Mouse (Mus musculus) liver, adult (tissue): ENCODE measurements around the gene Npas3.

Experiments used
- GATA4 ChIP-seq: IDR thresholded peaks from 2 replicates; pipeline ENCODE4 v1.6.1; 2014; ENCODE audit warnings: mild to moderate bottlenecking, low read length; ENCODE audit not compliant: insufficient replicate concordance

The Npas3 gene

DNA sequence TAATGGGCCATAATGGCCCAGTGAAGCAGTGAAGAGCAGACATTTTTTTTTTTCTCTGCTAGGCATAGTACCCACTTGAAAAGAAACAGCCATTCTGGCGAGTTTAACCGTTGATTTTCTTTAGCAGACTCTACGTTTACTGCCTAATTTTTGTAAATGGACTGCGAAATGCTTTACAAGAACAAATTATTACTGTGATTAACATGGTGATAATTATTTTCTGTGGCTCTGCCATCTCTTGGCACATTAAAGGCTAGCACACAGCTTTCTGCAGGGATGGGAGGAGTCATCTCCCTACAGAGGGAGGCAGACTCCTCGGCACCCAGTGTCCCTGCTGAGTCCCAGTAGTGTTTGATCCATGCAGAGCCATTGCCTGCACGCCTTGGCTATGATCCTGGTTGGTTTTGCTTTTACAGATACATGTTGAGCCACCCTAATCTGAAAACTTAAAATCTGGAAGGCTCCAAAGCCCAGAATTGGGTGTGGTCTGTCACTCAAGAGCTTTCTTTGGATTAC, 341.0 kb downstream of the Npas3 start:
- no peak for TF ChIP-seq GATA4

DNA sequence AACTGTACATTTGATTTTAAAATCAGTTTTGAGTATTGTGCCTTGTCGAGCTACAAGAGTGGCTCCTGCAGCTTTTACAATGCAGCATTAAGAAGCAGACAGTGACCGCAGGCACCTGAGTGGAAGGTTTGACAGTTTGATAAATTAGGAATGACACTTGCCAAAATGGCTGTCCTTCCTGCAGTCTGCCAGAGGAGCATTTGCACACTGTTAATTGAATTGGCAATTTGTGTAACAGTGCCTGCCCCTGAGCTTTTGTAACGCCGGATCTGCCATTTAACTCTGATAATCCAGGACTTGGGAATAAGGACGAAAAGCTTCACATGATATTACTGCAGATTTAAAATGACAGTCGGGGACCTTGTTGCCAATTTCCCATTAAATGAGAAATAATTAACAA, 357.2 kb downstream of the Npas3 start:
- TF ChIP-seq GATA4: no peak

DNA sequence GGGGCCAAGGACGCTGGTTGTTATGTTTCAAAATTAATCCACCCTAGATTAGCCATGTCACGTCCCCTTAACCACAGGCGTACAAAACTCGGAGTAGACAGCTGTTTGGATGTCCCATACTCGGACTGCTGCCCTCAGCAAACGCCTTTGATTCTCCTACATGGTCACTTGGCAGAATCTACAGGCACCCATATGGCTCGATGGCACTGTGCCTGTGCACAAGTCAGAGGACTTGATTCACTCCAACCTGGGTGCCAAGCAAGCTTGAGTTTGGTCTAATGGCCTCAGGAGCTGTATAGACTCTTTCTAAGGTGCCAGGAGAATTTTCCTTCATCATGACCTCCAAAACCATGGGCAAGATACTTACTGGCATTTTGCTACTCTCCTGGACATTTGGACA, 363.6 kb downstream of the Npas3 start:
- TF ChIP-seq GATA4: no peak

DNA sequence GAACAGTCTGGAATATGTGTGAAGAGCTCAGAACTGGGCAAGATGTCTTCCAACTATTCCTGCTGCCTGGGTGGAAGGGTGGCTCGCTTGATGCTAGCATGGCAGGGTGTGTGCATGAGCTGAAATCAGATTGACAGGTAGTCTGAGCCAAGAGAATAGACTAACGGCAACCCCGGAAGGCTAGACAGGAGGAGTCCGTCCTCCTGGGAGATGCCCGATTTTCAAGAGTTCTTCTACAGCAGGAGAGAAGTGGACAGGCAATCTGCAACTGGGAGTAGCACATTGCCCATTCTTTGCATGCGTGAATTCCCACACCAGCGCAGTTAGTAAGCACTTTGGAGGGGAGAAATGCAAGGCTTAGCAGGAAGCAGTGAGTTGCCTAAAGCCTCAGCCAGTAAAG, 372.8 kb downstream of the Npas3 start:
- no peak for TF ChIP-seq GATA4

DNA sequence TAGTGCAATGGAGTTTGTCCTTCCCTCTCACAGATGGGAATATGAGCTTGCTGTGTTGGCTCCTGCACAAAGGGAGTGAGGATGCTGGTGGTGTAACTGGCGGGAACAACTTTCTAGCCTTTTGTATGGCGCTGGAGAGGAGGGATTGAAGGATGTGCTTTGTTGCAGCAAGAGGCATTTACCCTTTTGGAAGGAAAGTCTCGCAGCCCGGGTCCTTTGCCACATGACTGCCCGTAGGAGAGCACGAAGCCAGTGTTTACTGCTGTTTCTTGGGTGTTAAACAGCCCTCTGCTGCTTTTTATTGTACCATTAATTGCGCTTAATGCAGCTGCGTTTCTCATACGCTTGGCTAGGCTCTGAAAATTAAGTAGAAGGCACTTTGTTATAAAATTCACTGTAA, 375.3 kb downstream of the Npas3 start:
- no peak for TF ChIP-seq GATA4

DNA sequence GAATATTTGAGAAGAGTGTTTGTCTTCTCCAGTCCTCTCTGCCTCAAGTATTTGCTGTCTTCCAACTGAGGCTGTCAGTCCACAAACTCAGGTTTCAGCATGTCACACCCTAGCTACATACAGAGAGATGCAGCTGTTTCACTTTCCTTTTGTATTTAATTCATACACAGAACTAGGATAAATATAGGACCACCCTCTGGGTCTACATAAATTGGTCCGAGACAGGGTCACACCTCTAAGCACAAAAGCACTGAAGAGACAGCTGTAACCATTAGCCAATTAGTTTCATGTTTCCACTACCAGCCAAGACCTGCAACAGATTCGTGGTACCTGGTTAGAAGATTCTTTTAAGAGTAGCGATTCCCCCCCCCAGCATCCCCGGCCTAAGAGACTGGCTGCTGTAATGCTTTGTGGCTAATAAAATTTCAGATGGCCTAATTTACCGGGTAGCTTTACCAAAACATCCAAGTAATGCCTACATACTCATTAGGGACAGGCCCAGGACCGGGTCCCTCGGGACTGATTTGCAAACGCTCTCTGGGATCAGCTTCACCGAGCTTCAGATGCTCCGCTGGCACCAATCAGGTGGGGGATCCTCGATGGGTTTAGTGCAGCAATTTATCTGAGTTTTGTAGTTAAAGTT, 376.0 kb downstream of the Npas3 start:
- TF ChIP-seq GATA4: no peak

DNA sequence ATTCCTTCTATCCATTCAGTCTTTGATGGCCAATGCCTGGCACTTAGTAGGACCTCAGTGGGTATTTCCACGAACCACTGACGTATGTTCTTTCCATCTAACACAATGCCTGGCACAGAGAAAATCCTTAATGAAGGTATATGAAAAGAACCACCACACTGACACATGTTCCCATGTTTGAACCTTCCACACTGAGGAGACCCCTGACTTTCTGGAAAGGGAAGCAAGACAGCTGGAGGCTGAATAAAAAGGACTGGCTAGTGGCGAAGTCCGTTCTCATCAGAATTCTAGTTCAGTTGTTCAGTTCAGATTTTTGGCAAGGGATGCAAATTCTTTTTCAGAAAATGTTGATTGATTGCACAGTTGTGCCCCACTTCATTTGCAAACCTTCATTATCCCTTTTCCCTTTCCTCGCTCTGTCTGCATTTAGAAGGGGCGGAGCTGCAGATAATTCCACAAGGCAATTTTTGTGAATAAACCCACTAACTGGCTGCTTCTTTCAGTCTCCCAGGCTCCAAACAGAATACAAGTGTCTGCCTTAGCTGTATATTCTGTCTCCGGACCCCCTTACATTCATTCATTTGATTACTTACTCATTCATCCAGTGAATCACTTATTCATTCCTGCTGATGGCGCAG, 381.1 kb downstream of the Npas3 start:
- TF ChIP-seq GATA4: no peak

DNA sequence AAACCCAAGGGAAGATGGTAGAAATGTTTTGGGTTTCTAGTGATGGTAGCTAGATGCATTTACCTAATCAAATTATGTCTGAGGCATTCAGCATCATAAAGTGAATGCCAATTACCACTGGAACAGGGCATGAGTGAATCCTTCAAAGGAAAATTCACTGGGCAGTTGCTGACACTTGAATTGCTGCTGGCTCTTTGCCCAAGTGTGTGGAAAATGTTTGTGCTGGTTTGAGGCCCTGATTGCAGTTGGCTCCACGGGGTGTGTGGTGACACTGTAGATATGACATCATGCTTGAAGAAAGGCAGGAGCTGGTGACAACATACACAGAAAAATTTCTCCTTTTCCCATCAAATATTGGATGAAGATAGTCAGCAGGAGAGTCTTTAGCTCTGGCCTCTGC, 382.1 kb downstream of the Npas3 start:
- no peak for TF ChIP-seq GATA4

DNA sequence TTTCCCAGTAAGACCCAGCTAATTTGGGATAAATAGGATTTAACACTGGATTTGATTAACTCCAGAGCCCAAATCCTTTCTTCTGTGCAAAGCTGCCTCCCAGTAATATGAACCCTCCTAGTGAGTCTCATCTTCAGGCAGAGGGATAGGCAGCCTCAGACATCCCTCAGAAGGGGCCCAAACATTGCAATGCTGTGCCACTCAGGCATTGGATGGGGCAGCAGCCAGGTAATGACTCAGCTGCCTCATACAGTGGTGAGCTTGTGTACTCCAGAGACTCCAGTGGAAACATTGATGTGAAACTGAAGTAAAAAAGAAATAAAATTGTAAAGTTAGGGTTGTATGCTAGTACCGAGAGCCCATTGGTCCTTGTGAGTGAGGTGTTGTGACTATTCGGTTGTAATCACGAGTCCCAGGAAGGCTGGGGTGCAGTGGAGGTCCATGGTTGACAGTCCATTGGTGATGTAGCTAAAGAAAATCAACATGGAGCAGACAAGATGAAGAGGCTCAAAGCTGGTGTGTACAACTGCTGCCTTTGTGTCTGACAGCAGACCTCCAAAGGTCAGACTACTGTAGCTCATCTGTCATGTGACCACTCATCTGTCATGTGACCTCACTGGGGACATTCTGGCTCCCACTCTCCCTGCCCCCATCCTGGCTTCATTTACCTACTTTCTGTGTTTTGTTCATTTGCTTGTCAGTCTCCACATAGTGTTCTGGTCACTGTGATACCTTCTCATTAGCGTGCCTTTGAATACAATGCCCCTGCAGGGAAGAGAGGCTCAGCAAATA, 383.0 kb downstream of the Npas3 start:
- no peak for TF ChIP-seq GATA4

DNA sequence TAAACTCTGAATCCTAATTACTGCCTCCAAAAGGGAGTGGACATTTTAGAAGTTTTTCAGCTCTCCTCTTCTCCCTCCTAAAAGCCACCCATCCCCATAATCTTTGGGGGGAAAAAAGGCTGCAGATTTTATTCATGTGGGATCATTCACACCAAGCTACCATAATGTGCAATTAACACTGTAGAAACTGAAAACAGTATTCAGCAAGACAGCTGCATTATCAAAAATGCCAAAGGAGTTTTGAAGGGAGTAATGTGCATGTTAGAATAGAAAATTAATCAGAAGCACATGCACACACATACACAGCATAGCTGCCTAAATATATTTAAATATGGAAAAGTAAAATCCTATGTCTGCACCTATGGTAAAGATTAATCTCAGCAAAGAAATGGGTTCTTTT, 390.1 kb downstream of the Npas3 start:
- TF ChIP-seq GATA4: no peak

DNA sequence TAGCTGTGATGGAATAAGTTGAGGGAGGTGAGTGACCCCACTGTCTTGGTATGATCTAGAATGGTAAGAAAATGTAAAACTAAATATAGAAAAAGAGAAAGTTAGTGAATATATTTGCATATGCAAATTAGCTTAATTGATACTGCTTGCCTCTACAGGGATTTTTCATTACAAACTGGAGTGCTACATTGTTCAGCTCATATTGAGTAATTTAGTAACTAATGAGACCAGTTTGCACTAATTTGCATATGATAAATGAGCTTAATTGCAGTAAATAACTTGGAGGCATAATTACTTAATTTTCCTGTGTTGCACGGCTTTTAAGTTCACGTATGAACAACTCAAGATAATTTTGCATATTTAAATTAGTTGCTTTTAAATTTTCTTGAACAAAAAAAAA, 398.8 kb downstream of the Npas3 start:
- no peak for TF ChIP-seq GATA4

DNA sequence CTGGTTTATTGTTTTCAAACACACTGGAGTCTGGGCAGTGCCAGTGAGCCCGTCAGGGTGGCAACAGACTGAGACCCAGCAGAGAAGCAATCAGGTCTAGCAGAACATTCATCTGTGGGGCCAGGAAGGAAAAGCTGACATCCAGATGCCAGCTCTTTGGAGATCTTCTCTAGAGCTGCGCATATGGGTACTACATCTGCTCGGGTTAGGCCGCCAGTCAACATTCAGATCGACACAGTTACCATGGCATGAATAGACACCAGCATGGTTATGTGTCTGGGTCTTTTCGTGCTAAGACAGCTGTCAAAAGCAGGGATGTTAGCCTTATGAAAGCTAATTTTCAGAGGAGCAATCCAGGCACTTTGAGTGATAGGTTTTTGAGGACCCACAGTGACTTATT, 407.8 kb downstream of the Npas3 start:
- no peak for TF ChIP-seq GATA4

DNA sequence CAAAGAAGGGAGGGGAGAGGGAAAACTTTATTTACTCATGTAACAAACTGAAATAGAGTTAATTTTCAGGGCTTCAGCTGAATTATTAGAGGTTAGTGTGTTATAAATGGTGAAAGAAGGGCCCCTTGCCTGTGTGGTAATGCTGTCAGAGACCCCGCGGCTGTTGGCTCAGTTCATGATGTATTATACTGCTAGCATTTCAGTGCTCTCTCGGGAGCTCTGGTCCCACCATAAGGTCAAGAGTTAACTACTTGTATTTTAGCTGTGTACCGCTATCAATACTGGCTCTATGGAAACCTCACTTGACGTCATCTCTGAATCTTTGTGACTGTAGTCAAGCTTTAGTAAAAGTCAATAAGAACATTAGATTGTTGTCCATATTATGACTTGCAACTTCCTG, 415.6 kb downstream of the Npas3 start:
- TF ChIP-seq GATA4: no peak

DNA sequence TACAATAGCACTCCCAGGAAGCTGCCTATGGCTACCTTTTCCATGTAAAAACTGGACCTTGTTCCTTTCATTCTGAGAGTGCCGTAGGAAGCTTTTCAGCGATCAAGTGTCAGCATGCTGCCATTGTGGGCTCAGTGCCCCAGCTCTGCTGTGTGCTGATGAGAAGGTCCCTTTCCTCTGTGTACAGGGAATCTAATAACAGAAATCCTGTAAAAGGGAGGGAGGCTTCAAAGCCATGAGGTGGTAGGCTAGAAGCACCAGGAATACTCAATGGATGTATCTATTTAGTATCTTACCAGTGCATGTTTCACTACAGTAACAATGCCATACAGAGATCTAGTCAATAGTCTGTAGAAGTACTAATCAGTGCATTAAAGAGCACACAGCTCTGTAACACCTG, 423.4 kb downstream of the Npas3 start:
- no peak for TF ChIP-seq GATA4

DNA sequence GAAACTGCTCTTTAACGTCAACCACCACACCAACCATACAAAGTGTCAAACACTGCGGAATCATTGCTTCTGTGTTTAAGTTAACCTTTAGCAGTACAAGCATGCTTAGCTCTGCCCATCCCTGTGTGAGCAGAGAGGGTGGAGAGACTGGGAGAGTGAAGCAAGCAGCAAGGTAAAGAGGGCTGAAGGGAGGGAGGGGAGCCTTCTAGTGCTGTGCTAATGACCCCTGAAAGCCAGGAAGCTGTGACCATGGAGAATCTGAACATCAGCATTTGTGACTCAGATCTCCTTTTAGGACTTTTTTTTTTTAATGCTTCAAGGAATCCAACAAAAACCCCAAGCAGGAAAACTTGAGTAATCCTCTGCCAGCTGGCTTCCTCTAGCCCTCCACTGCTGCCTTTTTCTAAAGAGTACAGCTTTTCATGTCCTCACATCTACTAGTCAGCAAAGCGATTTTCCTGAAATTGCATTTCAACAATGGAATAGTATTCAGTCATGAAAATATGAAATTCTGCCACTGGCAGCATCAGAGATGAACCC, 428.7 kb downstream of the Npas3 start:
- TF ChIP-seq GATA4: no peak

DNA sequence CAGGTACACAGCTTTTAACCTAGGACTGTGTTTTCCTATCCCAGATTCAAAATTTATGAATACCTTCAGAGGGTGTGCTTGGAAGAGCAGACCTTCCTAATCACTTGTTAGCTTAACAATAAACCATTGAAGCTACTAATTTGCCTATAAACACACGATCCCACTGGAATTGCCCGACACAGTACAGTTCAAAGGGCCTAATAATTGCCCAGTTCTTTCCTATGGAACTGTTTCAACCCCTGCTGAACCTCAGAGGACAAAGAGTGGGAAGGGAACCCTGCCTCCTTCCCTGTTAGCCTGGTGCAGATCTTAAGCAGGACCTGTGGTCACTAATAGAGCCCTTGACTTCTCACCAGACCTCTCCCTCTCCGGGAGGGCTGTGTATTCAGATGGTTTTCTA, 429.7 kb downstream of the Npas3 start:
- TF ChIP-seq GATA4: no peak
